Mouse (Mus musculus): ENCODE measurements at regions not wholly inside any gene's neighbourhood (a gene's known extent, or its start where the extent isn't known, plus 50 kb on each side); places are given as distances from the start of the nearest gene placed in this dataset.

DNA sequence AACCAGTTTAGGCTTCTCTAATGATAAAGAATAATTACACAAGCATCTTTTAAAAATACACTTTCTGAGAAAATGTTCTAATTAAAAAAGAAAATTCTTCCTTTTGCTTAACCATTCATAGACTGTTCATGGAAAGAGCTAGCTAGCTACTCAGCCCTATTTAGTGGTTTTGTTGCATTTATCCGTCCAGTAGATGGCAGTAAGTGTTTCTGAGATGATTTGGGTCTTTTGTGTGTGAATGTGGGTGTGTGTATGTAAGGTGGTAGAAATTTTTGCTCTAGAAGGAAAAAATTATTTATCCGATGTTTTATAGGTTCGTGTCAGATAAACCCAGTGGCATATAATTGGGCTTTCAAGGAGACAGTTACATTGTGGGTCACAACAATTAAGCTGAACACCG lies 167.5 kb upstream of the Sash1 start:
- TF ChIP-seq CTCF (conservative IDR thresholded peaks at IDR 0.05 in 1 of 2, IDR thresholded peaks at IDR 0.05 in 1 of 2; ENCODE audit: low read depth in 2 of 2, low read length in 2 of 2) (peak in 1 of 2 experiments; percentile 67; a peak in 2 of 4 replicates), EP300 (IDR thresholded peaks at IDR 0.05; ENCODE audit: low read length) (no peak), MAX (IDR thresholded peaks at IDR 0.05; ENCODE audit: low read length) (no peak)

Measured in CH12.LX (cell line).